Mouse (Mus musculus): ENCODE data around the gene Nop58. TPM values are rescaled to one million over a fixed set of nuclear protein-coding genes. Genes with fewer than 3 reads are reported as not detected.

Gene Nop58
- polyA plus RNA-seq, 1 experiment from 2014 or later: 134 TPM

GRCm38 (mm10) chr1:59763164-59763768, 78.5 kb downstream of the Nop58 start, which contains the start of gene Bmpr2:
Gene Bmpr2 (plus strand): TSS chr1:59763400.
- ATAC-seq (replicated peaks; ENCODE audit: insufficient number of reproducible peaks, insufficient read depth, low FRiP score, low read depth): peak; percentile 90
- peaks cover 16% of the 10 kb centered on the region for H3K4me1 ChIP-seq (replicated peaks)
- WGBS: under 1% methylated on average over 71 of the region's 75 CpGs
- H3K4me3 ChIP-seq: peak within 1 kb of the TSS; percentile 96
- H3K27me3 ChIP-seq: no peaks in the 10 kb centered on the region
- H3K36me3 ChIP-seq: no peaks in the 10 kb centered on the region
- H3K27ac ChIP-seq: peak within 1 kb of the TSS; percentile 99
- H3K4me2 ChIP-seq: peak within 1 kb of the TSS; percentile 70
- H3K9ac ChIP-seq: peak within 1 kb of the TSS; percentile 86
- H3K9me3 ChIP-seq (replicated peaks): no peaks in the 10 kb centered on the region

DNA sequence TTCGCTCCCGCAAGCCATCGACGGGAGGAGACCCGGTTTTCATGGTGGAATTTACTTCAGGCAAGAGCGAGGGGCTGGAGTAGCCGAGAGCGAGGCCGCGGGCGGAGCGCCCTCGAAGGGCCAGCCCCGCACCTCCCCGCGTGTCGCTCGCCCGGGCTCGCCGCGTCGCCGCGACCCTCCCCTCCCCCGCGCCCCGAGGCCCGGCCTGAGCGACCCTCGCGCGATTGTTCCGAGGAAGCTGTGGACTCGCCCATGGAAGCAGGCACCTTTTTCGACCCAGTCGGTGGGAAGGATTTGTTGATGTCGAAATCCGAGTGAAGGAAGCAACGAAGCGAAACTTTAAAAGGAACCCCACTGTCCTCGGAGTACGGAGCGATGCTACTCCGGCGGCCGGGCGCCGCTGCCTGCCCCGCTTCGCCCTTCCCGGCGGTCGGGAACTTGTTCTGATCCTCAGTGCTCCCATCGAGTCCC, 79.0 kb downstream of the Nop58 start:
- H3K4me2 ChIP-seq: peak overlapping the region; percentile 70
- peak; percentile 76 for ATAC-seq (replicated peaks; ENCODE audit: insufficient number of reproducible peaks, insufficient read depth, low FRiP score, low read depth)

GRCm38 (mm10) chr1:59764407-59764971, 79.7 kb downstream of the Nop58 start:
- Histone ChIP-seq H3K27ac (peak overlapping the region; percentile 99), H3K9me3 (replicated peaks) (no peaks in the 10 kb centered on the region), H3K27me3 (no peaks in the 10 kb centered on the region), H3K36me3 (no peaks in the 10 kb centered on the region), H3K4me3 (peak overlapping the region; percentile 96), H3K9ac (peak overlapping the region; percentile 86), H3K4me1 (replicated peaks) (peaks cover 16% of the 10 kb centered on the region), H3K4me2 (peak overlapping the region; percentile 70)
- under 1% methylated on average over 27 of the region's 27 CpGs for WGBS
- ATAC-seq (replicated peaks; ENCODE audit: insufficient number of reproducible peaks, insufficient read depth, low FRiP score, low read depth): peak; percentile 44; the same call in 1 of the 2 replicates

More for the DNA sequence above, 79.0 kb downstream of the Nop58 start:
- Histone ChIP-seq H3K9ac (peak overlapping the region; percentile 86), H3K36me3 (no peaks in the 10 kb centered on the region), H3K27ac (peak overlapping the region; percentile 99), H3K27me3 (no peaks in the 10 kb centered on the region), H3K4me1 (replicated peaks) (peaks cover 16% of the 10 kb centered on the region), H3K4me3 (peak overlapping the region; percentile 96), H3K9me3 (replicated peaks) (no peaks in the 10 kb centered on the region)
- under 1% methylated on average over 54 of the region's 55 CpGs for WGBS

DNA sequence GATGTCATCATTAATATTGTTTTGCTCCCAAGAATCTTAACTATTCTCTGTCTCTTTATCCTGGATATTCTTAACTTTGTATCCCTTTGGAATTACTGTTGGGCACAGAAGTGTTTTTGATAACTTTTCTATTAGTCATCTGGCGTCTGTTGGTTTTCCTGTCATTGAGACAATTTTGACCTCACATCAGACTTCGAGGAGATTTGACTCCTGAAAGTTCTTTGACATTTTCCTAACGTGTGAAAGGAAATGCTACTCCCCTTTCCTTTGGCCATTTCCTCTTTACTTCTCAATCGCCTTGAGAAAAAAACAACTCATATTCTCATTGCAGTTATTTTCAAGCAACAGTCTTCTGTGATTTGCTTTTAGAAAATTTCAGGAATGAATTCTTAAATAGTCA, 80.5 kb downstream of the Nop58 start:
- Histone ChIP-seq H3K9ac (peak overlapping the region; percentile 49; the same call in 1 of the 2 replicates), H3K4me3 (peak overlapping the region; percentile 48), H3K27ac (0 out of 2 replicates have a peak overlapping the region, but pooled peaks have one; percentile 27), H3K4me2 (peak overlapping the region; percentile 66), H3K27me3 (no peaks in the 10 kb centered on the region), H3K4me1 (replicated peaks) (peaks cover 16% of the 10 kb centered on the region), H3K36me3 (no peaks in the 10 kb centered on the region), H3K9me3 (replicated peaks) (no peaks in the 10 kb centered on the region)
- no peak for ATAC-seq (replicated peaks; ENCODE audit: insufficient number of reproducible peaks, insufficient read depth, low FRiP score, low read depth)
- under 1% methylated on average over 4 of the region's 4 CpGs for WGBS

- Histone ChIP-seq H3K27ac (peak overlapping the region; percentile 65), H3K27me3 (no peaks in the 10 kb centered on the region), H3K36me3 (no peaks in the 10 kb centered on the region), H3K9ac (no peak overlapping the region), H3K4me3 (peak overlapping the region; percentile 34), H3K4me2 (peak overlapping the region; percentile 56), H3K9me3 (replicated peaks) (no peaks in the 10 kb centered on the region), H3K4me1 (replicated peaks) (peaks cover 20% of the 10 kb centered on the region)
- ATAC-seq (replicated peaks; ENCODE audit: insufficient number of reproducible peaks, insufficient read depth, low FRiP score, low read depth): no peak
Measured at GRCm38 (mm10) chr1:59766626-59767025, 81.9 kb downstream of the Nop58 start.

Other genes with a start within 250 kb of the Nop58 start
- 3.0 and 4.5 TPM in 2 replicates for gene Fzd7, start 202.5 kb upstream of the Nop58 start, polyA plus RNA-seq (2015; fragmentation: Nextera tagmentation; extraction: Ambion mirVana)
- 0.33 and 0.34 TPM in 2 replicates for gene Gm973, start 168.7 kb upstream of the Nop58 start, polyA plus RNA-seq (2015; fragmentation: Nextera tagmentation; extraction: Ambion mirVana)
- 214 and 215 TPM in 2 replicates for gene Sumo1, start 14.1 kb upstream of the Nop58 start, polyA plus RNA-seq (2015; fragmentation: Nextera tagmentation; extraction: Ambion mirVana)
- 5.8 and 6.5 TPM in 2 replicates for gene Bmpr2, start 78.4 kb downstream of the Nop58 start, polyA plus RNA-seq (2015; fragmentation: Nextera tagmentation; extraction: Ambion mirVana)
- gene Fam117b, start 228.0 kb downstream of the Nop58 start, polyA plus RNA-seq (2015; fragmentation: Nextera tagmentation; extraction: Ambion mirVana): 3.8 and 4.8 TPM in 2 replicates

Data from heart, embryonic 15.5 days (tissue).